Mouse (Mus musculus): ENCODE results near the gene Gulp1. TPM values are rescaled to one million over a fixed set of nuclear protein-coding genes. Genes with fewer than 3 reads are reported as not detected.

Gulp1 gene
- polyA plus RNA-seq, 1 experiment, result 1.8 TPM

GRCm38 (mm10) chr1:44803594-44804372, 252.5 kb downstream of the Gulp1 start:
- Histone ChIP-seq H3K79me3 (ENCODE audit: low read depth) (no peaks in the 10 kb centered on the region), H3K79me2 (ENCODE audit: control insufficient read depth, insufficient read depth) (no peaks in the 10 kb centered on the region), H3K36me3 (ENCODE audit: control insufficient read depth, insufficient read depth) (no peaks in the 10 kb centered on the region), H3ac (ENCODE audit: control insufficient read depth, insufficient read length, low read depth) (no peak overlapping the region), H3K4me3 (ENCODE audit: insufficient read depth, poor library complexity, severe bottlenecking) (no peak overlapping the region), H3K27me3 (ENCODE audit: control insufficient read depth, insufficient read depth, insufficient read length) (no peaks in the 10 kb centered on the region)
- TF ChIP-seq MAX (IDR thresholded peaks at IDR 0.05), result no peak
- no peak for TF ChIP-seq CTCF (IDR thresholded peaks at IDR 0.05; ENCODE audit: control insufficient read depth, insufficient read depth, insufficient read length)
- TF ChIP-seq CEBPB (IDR thresholded peaks at IDR 0.05; ENCODE audit: low read depth), result no peak
- no peak for TF ChIP-seq USF1 (IDR thresholded peaks at IDR 0.05; ENCODE audit: low read depth)
- TF ChIP-seq MYOG (IDR thresholded peaks at IDR 0.05; ENCODE audit: control insufficient read depth, extremely low read depth, insufficient read length), result no peak
- no peak for TF ChIP-seq FOSL1 (IDR thresholded peaks at IDR 0.05; ENCODE audit: insufficient read depth, low read length, poor library complexity, severe bottlenecking)
- no peak for TF ChIP-seq MYOD1 (IDR thresholded peaks at IDR 0.05; ENCODE audit: control insufficient read depth, insufficient read length, low read depth)

DNA sequence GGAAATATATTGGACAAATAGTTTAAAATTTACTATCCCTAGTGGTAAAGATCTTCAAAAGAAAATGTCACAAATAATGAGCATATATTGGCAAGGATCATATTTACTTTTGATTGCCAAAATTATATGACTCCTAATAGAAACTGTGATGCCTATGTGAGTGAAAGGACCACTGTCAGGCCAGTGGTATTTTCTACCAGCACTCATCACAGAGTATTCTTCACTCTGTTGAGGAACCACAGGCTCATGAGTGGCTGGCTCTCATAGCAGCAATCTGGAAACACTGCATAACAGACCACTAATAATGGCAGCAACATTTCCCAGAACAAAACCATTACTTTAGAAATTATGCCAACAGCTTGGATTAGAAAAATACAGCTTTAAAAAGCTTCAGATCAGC, 255.1 kb downstream of the Gulp1 start:
- no peaks in the 10 kb centered on the region for H3K79me2 ChIP-seq (ENCODE audit: control insufficient read depth, insufficient read depth)
- no peaks in the 10 kb centered on the region for H3K79me3 ChIP-seq (ENCODE audit: low read depth)
- H3K27me3 ChIP-seq (ENCODE audit: control insufficient read depth, insufficient read depth, insufficient read length), result no peaks in the 10 kb centered on the region
- H3ac ChIP-seq (ENCODE audit: control insufficient read depth, insufficient read length, low read depth), result no peak overlapping the region
- TF ChIP-seq CTCF (IDR thresholded peaks at IDR 0.05; ENCODE audit: control insufficient read depth, insufficient read depth, insufficient read length) (no peak), USF1 (IDR thresholded peaks at IDR 0.05; ENCODE audit: low read depth) (no peak)
- H3K36me3 ChIP-seq (ENCODE audit: control insufficient read depth, insufficient read depth), result no peaks in the 10 kb centered on the region
- no peak overlapping the region for H3K4me3 ChIP-seq (ENCODE audit: insufficient read depth, poor library complexity, severe bottlenecking)

GRCm38 (mm10) chr1:44810336-44810735, 259.0 kb downstream of the Gulp1 start:
- TF ChIP-seq FOSL1 (IDR thresholded peaks at IDR 0.05; ENCODE audit: insufficient read depth, low read length, poor library complexity, severe bottlenecking) (no peak), CTCF (IDR thresholded peaks at IDR 0.05; ENCODE audit: control insufficient read depth, insufficient read depth, insufficient read length) (no peak), MAX (IDR thresholded peaks at IDR 0.05) (no peak), MYOG (IDR thresholded peaks at IDR 0.05; ENCODE audit: control insufficient read depth, extremely low read depth, insufficient read length) (no peak), USF1 (IDR thresholded peaks at IDR 0.05; ENCODE audit: low read depth) (no peak), MYOD1 (IDR thresholded peaks at IDR 0.05; ENCODE audit: control insufficient read depth, insufficient read length, low read depth) (no peak), CEBPB (IDR thresholded peaks at IDR 0.05; ENCODE audit: low read depth) (no peak)

GRCm38 (mm10) chr1:44833934-44834333, 282.6 kb downstream of the Gulp1 start:
- no peaks in the 10 kb centered on the region for H3K36me3 ChIP-seq (ENCODE audit: control insufficient read depth, insufficient read depth)
- no peak overlapping the region for H3ac ChIP-seq (ENCODE audit: control insufficient read depth, insufficient read length, low read depth)
- H3K27me3 ChIP-seq (ENCODE audit: control insufficient read depth, insufficient read depth, insufficient read length), result no peaks in the 10 kb centered on the region
- no peak overlapping the region for H3K4me3 ChIP-seq (ENCODE audit: insufficient read depth, poor library complexity, severe bottlenecking)
- no peak for TF ChIP-seq FOSL1 (IDR thresholded peaks at IDR 0.05; ENCODE audit: insufficient read depth, low read length, poor library complexity, severe bottlenecking)
- no peak for TF ChIP-seq CTCF (IDR thresholded peaks at IDR 0.05; ENCODE audit: control insufficient read depth, insufficient read depth, insufficient read length)
- no peak for TF ChIP-seq MYOG (IDR thresholded peaks at IDR 0.05; ENCODE audit: control insufficient read depth, extremely low read depth, insufficient read length)
- TF ChIP-seq MYOD1 (IDR thresholded peaks at IDR 0.05; ENCODE audit: control insufficient read depth, insufficient read length, low read depth), result no peak
- TF ChIP-seq MAX (IDR thresholded peaks at IDR 0.05), result no peak
- no peak for TF ChIP-seq USF1 (IDR thresholded peaks at IDR 0.05; ENCODE audit: low read depth)
- TF ChIP-seq CEBPB (IDR thresholded peaks at IDR 0.05; ENCODE audit: low read depth), result no peak
- H3K79me3 ChIP-seq (ENCODE audit: low read depth), result no peaks in the 10 kb centered on the region
- H3K79me2 ChIP-seq (ENCODE audit: control insufficient read depth, insufficient read depth), result no peaks in the 10 kb centered on the region

More at GRCm38 (mm10) chr1:44810336-44810735, 259.0 kb downstream of the Gulp1 start:
- H3K36me3 ChIP-seq (ENCODE audit: control insufficient read depth, insufficient read depth), result no peaks in the 10 kb centered on the region
- no peaks in the 10 kb centered on the region for H3K27me3 ChIP-seq (ENCODE audit: control insufficient read depth, insufficient read depth, insufficient read length)
- no peak overlapping the region for H3ac ChIP-seq (ENCODE audit: control insufficient read depth, insufficient read length, low read depth)
- no peak overlapping the region for H3K4me3 ChIP-seq (ENCODE audit: insufficient read depth, poor library complexity, severe bottlenecking)
- H3K79me3 ChIP-seq (ENCODE audit: low read depth), result no peaks in the 10 kb centered on the region
- H3K79me2 ChIP-seq (ENCODE audit: control insufficient read depth, insufficient read depth), result no peaks in the 10 kb centered on the region

All from C2C12 (cell line).